Mouse (Mus musculus) cortical plate, adult 2 months (tissue): Measurements from ENCODE around the gene Grb7. TPM values are rescaled to one million over a fixed set of nuclear protein-coding genes. Genes with fewer than 3 reads are reported as not detected.
A peak's percentile ranks its signal among the peaks of the same experiment; 100 is the strongest.

Experiments
- H3K27ac ChIP-seq: fragments of 200-500 bp; 2 replicates; pipeline ENCODE4 v1.5.1; 2012; ENCODE audit warnings: low read length, control low read depth, inconsistent platforms; ENCODE audit not compliant: insufficient read depth
- H3K4me1 ChIP-seq: fragments of 200-500 bp; 2 replicates; pipeline ENCODE4 v1.6.1; 2011; ENCODE audit warnings: low read length; ENCODE audit not compliant: control insufficient read depth, insufficient read depth
- H3K4me3 ChIP-seq: fragments of 200-500 bp; 2 replicates; pipeline ENCODE4 v1.5.1; 2011; ENCODE audit warnings: mild to moderate bottlenecking, low read length, control low read depth; ENCODE audit not compliant: insufficient read depth
- CTCF ChIP-seq: fragments of 200-500 bp; IDR thresholded peaks from 2 replicates; pipeline ENCODE4 v1.5.1; 2011; ENCODE audit warnings: mild to moderate bottlenecking, control low read depth, low read length; ENCODE audit not compliant: insufficient read depth; ENCODE audit errors: extremely low read depth
- POLR2A ChIP-seq: fragments of 200-500 bp; IDR thresholded peaks from 2 replicates; pipeline ENCODE4 v1.6.1; 2011; ENCODE audit warnings: mild to moderate bottlenecking, low read length, control low read depth; ENCODE audit not compliant: insufficient read depth; ENCODE audit errors: extremely low read depth
- polyA plus RNA-seq: library from polyadenylated mRNA; depleted of rRNA; stranded (reverse); fragments of >200 nt; gene quantifications from 2 replicates; pipeline ENCODE4 v1.2.3, GENCODE M21; 2012

Grb7 gene
- polyA plus RNA-seq, 1 experiment: 3.8 TPM

GRCm38 (mm10) chr11:98414162-98414561 is 32.0 kb upstream of the Grb7 start:
- Histone ChIP-seq H3K4me1 (peaks cover 2% of the 10 kb centered on the region; the same call in 1 of the 2 replicates), H3K4me3 (no peak overlapping the region), H3K27ac (no peak overlapping the region)
- TF ChIP-seq POLR2A: no peak
- no peak for TF ChIP-seq CTCF

- H3K27ac ChIP-seq: no peak overlapping the region
- no peak for TF ChIP-seq CTCF
- TF ChIP-seq POLR2A: no peak
- H3K4me1 ChIP-seq: peaks cover 2% of the 10 kb centered on the region; the same call in 1 of the 2 replicates
- no peak overlapping the region for H3K4me3 ChIP-seq
These were observed 29.1 kb upstream of the Grb7 start for GRCm38 (mm10) chr11:98417074-98417473.

GRCm38 (mm10) chr11:98418273-98418672 is 27.9 kb upstream of the Grb7 start:
- Histone ChIP-seq H3K4me3 (no peak overlapping the region), H3K4me1 (peaks cover 2% of the 10 kb centered on the region; the same call in 1 of the 2 replicates), H3K27ac (no peak overlapping the region)
- TF ChIP-seq CTCF (no peak), POLR2A (no peak)

GRCm38 (mm10) chr11:98418939-98419547 is 27.2 kb upstream of the Grb7 start:
- peaks cover 2% of the 10 kb centered on the region; the same call in 1 of the 2 replicates for H3K4me1 ChIP-seq
- TF ChIP-seq CTCF: no peak
- no peak for TF ChIP-seq POLR2A
- 0 out of 2 replicates have a peak overlapping the region, but pooled peaks have one; percentile 5 for H3K27ac ChIP-seq
- no peak overlapping the region for H3K4me3 ChIP-seq

GRCm38 (mm10) chr11:98426592-98426991 is 19.6 kb upstream of the Grb7 start:
- no peaks in the 10 kb centered on the region for H3K4me1 ChIP-seq
- H3K27ac ChIP-seq: no peak overlapping the region
- H3K4me3 ChIP-seq: no peak overlapping the region
- TF ChIP-seq POLR2A: no peak
- no peak for TF ChIP-seq CTCF

- TF ChIP-seq POLR2A: no peak
- no peak for TF ChIP-seq CTCF
- no peaks in the 10 kb centered on the region for H3K4me1 ChIP-seq
- no peak overlapping the region for H3K4me3 ChIP-seq
- no peak overlapping the region for H3K27ac ChIP-seq
These were observed 17.8 kb upstream of the Grb7 start for GRCm38 (mm10) chr11:98428436-98428835.

- Histone ChIP-seq H3K4me3 (no peak overlapping the region), H3K4me1 (no peaks in the 10 kb centered on the region), H3K27ac (no peak overlapping the region)
- no peak for TF ChIP-seq POLR2A
- no peak for TF ChIP-seq CTCF
These were observed 14.3 kb upstream of the Grb7 start for GRCm38 (mm10) chr11:98431743-98432502.

- Histone ChIP-seq H3K4me3 (no peak overlapping the region), H3K4me1 (no peaks in the 10 kb centered on the region), H3K27ac (no peak overlapping the region)
- TF ChIP-seq CTCF: no peak
- TF ChIP-seq POLR2A: no peak
These were observed 10.5 kb upstream of the Grb7 start for GRCm38 (mm10) chr11:98435723-98436122.

GRCm38 (mm10) chr11:98437441-98437840 is 8.8 kb upstream of the Grb7 start:
- H3K4me3 ChIP-seq: no peak overlapping the region; the same call in 1 of the 2 replicates
- TF ChIP-seq POLR2A: no peak
- TF ChIP-seq CTCF: no peak
- no peaks in the 10 kb centered on the region for H3K4me1 ChIP-seq
- H3K27ac ChIP-seq: no peak overlapping the region
